Mouse (Mus musculus): ENCODE results near the gene Grhpr. TPM values are rescaled to one million over a fixed set of nuclear protein-coding genes. Genes with fewer than 3 reads are reported as not detected.
"Not testable (repeated sequence)": the region's sequence is repeated elsewhere in the genome, so short reads cannot be mapped to it uniquely, and the experiment has no call there.

Grhpr gene
- polyA plus RNA-seq, 1 experiment: 27.7 TPM

DNA sequence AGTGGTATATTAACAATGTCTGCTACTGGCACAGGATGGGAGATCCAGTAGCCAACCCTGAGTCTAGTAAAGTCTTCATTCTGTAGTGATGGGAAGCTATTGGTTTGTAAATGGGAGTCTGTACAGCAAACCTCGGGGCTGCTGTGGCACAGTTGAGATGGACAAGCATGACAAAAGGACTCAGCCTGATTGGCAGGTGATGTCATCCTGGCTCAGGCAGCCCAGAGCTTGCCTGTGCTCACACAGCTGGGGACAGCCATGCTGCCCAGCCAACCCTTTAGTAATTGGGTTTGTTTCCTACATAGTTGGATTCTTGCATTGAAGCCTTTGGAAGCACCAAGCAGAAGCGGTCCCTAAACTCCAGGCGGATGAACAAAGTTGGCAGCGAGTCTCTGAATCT is 45.3 kb downstream of the Grhpr start:
- Histone ChIP-seq H3K27ac (ENCODE audit: insufficient read depth, low read length) (no peak overlapping the region), H3K36me3 (ENCODE audit: control insufficient read depth, insufficient read depth, low read length) (peaks cover 24% of the 10 kb centered on the region), H3K4me1 (ENCODE audit: control insufficient read depth, insufficient read depth, insufficient read length) (no peaks in the 10 kb centered on the region), H3K27me3 (ENCODE audit: control insufficient read depth, insufficient read depth, low read length) (no peaks in the 10 kb centered on the region), H3K4me3 (ENCODE audit: extremely low read depth, insufficient read depth, insufficient read length) (no peak overlapping the region)
- WGBS: 95% methylated on average over 4 of the region's 4 CpGs
- TF ChIP-seq CTCF (IDR thresholded peaks at IDR 0.05; ENCODE audit: extremely low read depth, insufficient read depth, insufficient read length, insufficient replicate concordance) (no peak), POLR2A (IDR thresholded peaks at IDR 0.05; ENCODE audit: low read depth, low read length) (no peak)
- DNase-seq (ENCODE audit: low read depth in 1 of 2, low spot score in 2 of 2): no peak

DNA sequence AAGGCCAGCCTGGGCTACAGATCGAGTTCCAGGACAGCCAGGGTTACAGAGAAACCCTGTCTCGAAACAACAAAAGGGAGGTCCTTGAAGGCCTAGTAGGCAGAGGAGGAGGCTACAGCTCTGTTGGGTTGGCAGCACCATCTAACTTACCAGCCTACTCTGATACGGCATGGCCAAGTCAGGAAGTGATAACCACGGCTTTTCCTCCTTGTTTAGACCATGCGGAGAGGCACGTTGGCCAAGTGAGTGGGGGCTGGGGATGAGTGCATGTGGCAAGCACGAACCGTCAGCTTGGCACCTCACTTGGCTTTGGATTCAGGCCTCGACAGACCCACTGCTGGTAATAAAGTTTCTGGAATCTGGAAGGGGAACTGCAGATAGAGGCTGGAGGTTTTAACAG is 51.4 kb downstream of the Grhpr start:
- no peak for DNase-seq (ENCODE audit: low read depth in 1 of 2, low spot score in 2 of 2)
- Histone ChIP-seq H3K4me3 (ENCODE audit: extremely low read depth, insufficient read depth, insufficient read length) (no peak overlapping the region), H3K36me3 (ENCODE audit: control insufficient read depth, insufficient read depth, low read length) (peaks cover 16% of the 10 kb centered on the region), H3K27me3 (ENCODE audit: control insufficient read depth, insufficient read depth, low read length) (no peaks in the 10 kb centered on the region), H3K4me1 (ENCODE audit: control insufficient read depth, insufficient read depth, insufficient read length) (no peaks in the 10 kb centered on the region), H3K27ac (ENCODE audit: insufficient read depth, low read length) (no peak overlapping the region)
- no peak for TF ChIP-seq POLR2A (IDR thresholded peaks at IDR 0.05; ENCODE audit: low read depth, low read length)
- TF ChIP-seq CTCF (IDR thresholded peaks at IDR 0.05; ENCODE audit: extremely low read depth, insufficient read depth, insufficient read length, insufficient replicate concordance): no peak
- WGBS: 44% methylated on average over 9 of the region's 9 CpGs

DNA sequence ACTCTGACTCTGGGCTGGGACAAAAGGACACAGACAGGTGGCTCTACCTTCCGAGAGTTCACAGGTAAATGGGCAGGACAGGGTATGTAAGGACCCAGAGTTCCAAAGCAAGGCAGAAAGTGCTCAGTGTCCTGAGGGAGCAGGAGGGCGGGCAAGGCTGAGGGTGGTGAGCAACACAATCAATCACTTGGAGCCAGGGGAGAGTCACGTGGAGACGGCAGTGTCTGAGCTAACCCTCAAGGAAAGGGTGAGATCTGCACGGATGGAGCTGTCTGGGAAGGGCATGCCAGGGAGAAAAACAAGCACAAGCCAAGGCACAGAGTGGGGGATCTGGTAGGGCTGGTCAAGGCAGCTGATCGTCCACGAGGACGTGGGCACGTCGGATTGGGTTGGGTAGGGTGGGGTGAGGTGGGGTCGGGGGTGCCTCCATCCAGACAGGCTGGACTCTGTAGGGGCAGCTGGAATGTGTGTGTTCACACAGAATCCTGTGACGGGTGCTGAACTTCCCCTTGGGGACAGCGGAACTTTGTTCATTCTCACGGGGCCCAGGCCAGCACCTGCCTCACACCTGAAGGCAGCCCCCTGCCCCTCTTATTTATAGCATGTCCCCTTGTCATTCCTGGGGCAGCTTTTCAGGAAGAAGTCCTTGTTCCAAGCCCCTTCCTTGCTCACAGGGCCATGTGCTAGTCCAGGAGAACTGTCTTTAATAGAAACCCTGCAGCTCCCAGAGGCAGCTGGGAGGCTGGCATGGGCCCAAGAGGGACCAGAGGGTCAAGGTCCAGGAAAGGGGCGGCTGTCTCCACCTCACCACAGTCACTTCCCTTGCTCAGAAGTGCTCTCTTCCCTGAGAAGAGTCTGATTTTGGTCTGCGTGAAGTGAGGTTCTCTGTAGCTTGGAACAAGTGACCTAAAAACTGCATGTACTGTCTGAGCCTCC is 53.8 kb downstream of the Grhpr start:
- Histone ChIP-seq H3K27me3 (ENCODE audit: control insufficient read depth, insufficient read depth, low read length) (no peaks in the 10 kb centered on the region), H3K27ac (ENCODE audit: insufficient read depth, low read length) (no peak overlapping the region), H3K4me3 (ENCODE audit: extremely low read depth, insufficient read depth, insufficient read length) (no peak overlapping the region), H3K36me3 (ENCODE audit: control insufficient read depth, insufficient read depth, low read length) (peaks cover 14% of the 10 kb centered on the region), H3K4me1 (ENCODE audit: control insufficient read depth, insufficient read depth, insufficient read length) (no peaks in the 10 kb centered on the region)
- DNase-seq (ENCODE audit: low read depth in 1 of 2, low spot score in 2 of 2): no peak
- WGBS: 73% methylated on average over 16 of the region's 16 CpGs
- no peak for TF ChIP-seq CTCF (IDR thresholded peaks at IDR 0.05; ENCODE audit: extremely low read depth, insufficient read depth, insufficient read length, insufficient replicate concordance)
- TF ChIP-seq POLR2A (IDR thresholded peaks at IDR 0.05; ENCODE audit: low read depth, low read length): no peak

DNA sequence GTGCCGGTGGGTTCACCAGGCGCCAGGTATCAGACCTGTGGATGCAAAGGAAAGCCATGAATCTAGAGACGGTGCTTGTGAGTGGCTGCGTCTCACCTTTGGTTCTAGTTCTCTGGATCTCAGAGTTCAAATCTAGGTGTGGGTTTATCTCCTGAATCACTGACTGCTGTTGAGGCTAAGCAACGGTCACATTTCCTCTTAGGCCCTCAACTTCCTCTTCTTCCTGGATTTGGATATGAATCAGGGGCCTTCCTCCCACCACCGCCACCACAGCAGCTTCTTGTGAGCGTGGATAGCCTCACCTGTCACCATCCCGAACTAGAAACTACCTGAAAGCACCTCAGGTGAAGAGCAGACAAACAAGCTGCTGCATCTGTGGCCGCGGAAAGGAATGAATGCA is 54.9 kb downstream of the Grhpr start:
- Histone ChIP-seq H3K27ac (ENCODE audit: insufficient read depth, low read length) (no peak overlapping the region), H3K4me1 (ENCODE audit: control insufficient read depth, insufficient read depth, insufficient read length) (no peaks in the 10 kb centered on the region), H3K4me3 (ENCODE audit: extremely low read depth, insufficient read depth, insufficient read length) (no peak overlapping the region), H3K27me3 (ENCODE audit: control insufficient read depth, insufficient read depth, low read length) (no peaks in the 10 kb centered on the region), H3K36me3 (ENCODE audit: control insufficient read depth, insufficient read depth, low read length) (peaks cover 7% of the 10 kb centered on the region)
- TF ChIP-seq POLR2A (IDR thresholded peaks at IDR 0.05; ENCODE audit: low read depth, low read length) (no peak), CTCF (IDR thresholded peaks at IDR 0.05; ENCODE audit: extremely low read depth, insufficient read depth, insufficient read length, insufficient replicate concordance) (no peak)
- DNase-seq (ENCODE audit: low read depth in 1 of 2, low spot score in 2 of 2): no peak
- WGBS: 61% methylated on average over 10 of the region's 10 CpGs

DNA sequence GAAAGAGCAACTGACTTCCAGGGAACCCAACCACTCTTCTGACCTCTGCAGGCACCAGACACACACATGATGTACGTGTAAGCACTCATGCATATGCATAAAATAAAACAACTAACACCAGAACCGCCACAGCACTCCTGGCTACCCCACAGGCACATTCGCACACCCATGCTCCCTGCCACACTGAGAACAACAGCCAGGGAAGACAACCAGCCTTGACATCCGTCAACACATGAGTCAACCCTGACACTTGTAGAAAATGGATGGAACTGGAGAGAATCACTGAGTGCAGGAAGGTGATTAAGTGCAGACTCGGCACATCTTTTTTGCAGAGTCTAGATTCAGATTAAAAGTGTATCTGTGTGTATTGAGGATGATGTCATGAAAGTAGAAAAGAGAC is 55.4 kb downstream of the Grhpr start:
- Histone ChIP-seq H3K4me1 (ENCODE audit: control insufficient read depth, insufficient read depth, insufficient read length) (no peaks in the 10 kb centered on the region), H3K27ac (ENCODE audit: insufficient read depth, low read length) (no peak overlapping the region), H3K4me3 (ENCODE audit: extremely low read depth, insufficient read depth, insufficient read length) (no peak overlapping the region), H3K27me3 (ENCODE audit: control insufficient read depth, insufficient read depth, low read length) (no peaks in the 10 kb centered on the region), H3K36me3 (ENCODE audit: control insufficient read depth, insufficient read depth, low read length) (peaks cover 4% of the 10 kb centered on the region)
- TF ChIP-seq CTCF (IDR thresholded peaks at IDR 0.05; ENCODE audit: extremely low read depth, insufficient read depth, insufficient read length, insufficient replicate concordance) (no peak), POLR2A (IDR thresholded peaks at IDR 0.05; ENCODE audit: low read depth, low read length) (no peak)
- DNase-seq (ENCODE audit: low read depth in 1 of 2, low spot score in 2 of 2): no peak
- 77% methylated on average over 5 of the region's 5 CpGs for WGBS

DNA sequence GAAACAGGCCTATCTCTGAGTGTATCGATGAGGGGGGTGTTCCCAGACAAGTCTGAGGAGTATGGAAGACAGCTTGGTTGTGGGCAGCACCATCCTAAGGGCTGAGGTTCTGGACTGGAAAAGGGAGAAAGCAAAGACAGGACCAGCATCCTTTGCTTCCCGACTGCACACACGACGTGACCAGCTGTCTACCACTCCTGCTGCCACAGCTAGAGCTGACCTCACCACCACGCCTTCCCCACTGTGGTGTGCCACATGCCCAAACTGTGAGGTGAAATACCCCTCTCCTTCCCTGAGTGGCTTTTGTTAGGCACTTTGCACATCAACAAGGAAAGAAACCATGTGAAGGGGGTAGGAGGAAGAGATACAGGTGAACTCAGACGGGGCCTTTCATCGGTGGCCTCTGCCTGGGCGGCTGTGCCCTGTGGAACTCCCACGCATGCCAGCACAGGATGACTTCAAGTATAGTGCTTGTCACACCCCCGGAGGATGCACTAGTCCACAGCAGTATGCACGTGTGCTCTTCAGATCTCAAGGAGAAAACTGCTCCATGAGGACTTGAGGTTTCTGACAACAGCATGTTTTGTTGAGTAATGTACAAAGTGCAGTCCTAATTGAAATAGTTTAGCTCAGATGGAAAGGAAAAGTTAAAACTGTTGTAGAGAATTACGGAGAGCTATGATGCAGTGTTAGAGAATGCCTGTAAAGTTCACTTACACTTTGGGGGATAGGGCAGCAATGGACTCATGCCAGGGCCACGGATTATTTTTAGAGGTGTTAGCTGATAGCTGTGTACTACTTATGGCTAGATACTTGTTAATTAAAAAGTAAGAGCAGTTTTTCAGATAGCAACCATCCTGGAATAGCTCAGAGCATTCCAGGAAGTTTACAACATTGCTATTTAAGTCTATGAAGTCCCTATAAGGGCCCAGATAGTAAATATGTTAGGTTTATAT is 56.5 kb downstream of the Grhpr start:
- no peaks in the 10 kb centered on the region for H3K4me1 ChIP-seq (ENCODE audit: control insufficient read depth, insufficient read depth, insufficient read length)
- 78% methylated on average over 13 of the region's 13 CpGs for WGBS
- H3K4me3 ChIP-seq (ENCODE audit: extremely low read depth, insufficient read depth, insufficient read length): no peak overlapping the region
- H3K27ac ChIP-seq (ENCODE audit: insufficient read depth, low read length): no peak overlapping the region
- TF ChIP-seq POLR2A (IDR thresholded peaks at IDR 0.05; ENCODE audit: low read depth, low read length) (no peak), CTCF (IDR thresholded peaks at IDR 0.05; ENCODE audit: extremely low read depth, insufficient read depth, insufficient read length, insufficient replicate concordance) (no peak)
- H3K36me3 ChIP-seq (ENCODE audit: control insufficient read depth, insufficient read depth, low read length): peaks cover 2% of the 10 kb centered on the region; the same call in 1 of the 2 replicates
- DNase-seq (ENCODE audit: low read depth in 1 of 2, low spot score in 2 of 2): no peak
- no peaks in the 10 kb centered on the region for H3K27me3 ChIP-seq (ENCODE audit: control insufficient read depth, insufficient read depth, low read length)

DNA sequence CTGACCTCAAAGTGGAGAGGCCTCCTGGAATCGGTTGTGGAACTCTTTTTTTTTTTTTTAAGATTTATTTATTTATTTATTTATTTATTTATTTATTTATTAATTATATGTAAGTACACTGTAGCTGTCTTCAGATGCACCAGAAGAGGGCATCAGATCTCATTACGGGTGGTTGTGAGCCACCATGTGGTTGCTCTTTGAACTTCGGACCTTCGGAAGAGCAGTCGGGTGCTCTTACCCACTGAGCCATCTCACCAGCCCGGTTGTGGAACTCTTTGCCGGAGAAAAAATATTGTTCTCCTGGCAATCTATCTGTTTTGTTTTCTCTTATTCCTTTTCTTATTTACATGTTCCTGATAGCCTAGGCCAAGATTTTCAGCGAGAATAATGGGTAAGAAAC is 57.7 kb downstream of the Grhpr start:
- DNase-seq (ENCODE audit: low read depth in 1 of 2, low spot score in 2 of 2); H3K4me1 ChIP-seq (ENCODE audit: control insufficient read depth, insufficient read depth, insufficient read length); H3K4me3 ChIP-seq (ENCODE audit: extremely low read depth, insufficient read depth, insufficient read length); H3K27ac ChIP-seq (ENCODE audit: insufficient read depth, low read length); H3K36me3 ChIP-seq (ENCODE audit: control insufficient read depth, insufficient read depth, low read length); H3K27me3 ChIP-seq (ENCODE audit: control insufficient read depth, insufficient read depth, low read length): not testable (repeated sequence)
- 58% methylated on average over 8 of the region's 8 CpGs for WGBS

DNA sequence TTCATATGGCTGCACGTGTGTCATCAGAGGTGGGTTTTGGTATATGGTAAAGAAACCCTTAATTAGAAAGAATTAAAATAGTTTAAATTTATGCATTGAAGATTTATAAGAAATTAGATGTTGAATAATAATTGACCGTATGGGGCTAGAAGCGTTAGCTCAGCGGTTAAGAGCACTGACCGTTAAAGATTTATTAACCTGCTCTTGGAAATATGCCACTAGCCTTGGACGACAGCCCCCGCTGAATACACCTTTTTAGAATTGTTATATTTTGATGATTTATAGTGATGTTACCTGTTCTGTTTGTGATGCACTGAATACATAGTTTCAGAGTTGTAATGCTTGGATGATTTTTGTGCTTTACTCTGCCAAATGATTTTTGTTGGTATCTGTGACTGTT is 58.4 kb downstream of the Grhpr start:
- not testable (repeated sequence) for H3K27me3 ChIP-seq (ENCODE audit: control insufficient read depth, insufficient read depth, low read length); H3K4me1 ChIP-seq (ENCODE audit: control insufficient read depth, insufficient read depth, insufficient read length); H3K4me3 ChIP-seq (ENCODE audit: extremely low read depth, insufficient read depth, insufficient read length); H3K27ac ChIP-seq (ENCODE audit: insufficient read depth, low read length); DNase-seq (ENCODE audit: low read depth in 1 of 2, low spot score in 2 of 2); H3K36me3 ChIP-seq (ENCODE audit: control insufficient read depth, insufficient read depth, low read length)
- WGBS: 93% methylated on average over 7 of the region's 7 CpGs

All from spleen, adult 2 months (tissue).